Mouse (Mus musculus): ENCODE measurements at regions not wholly inside any gene's neighbourhood (a gene's known extent, or its start where the extent isn't known, plus 50 kb on each side); places are given as distances from the start of the nearest gene placed in this dataset.

DNA sequence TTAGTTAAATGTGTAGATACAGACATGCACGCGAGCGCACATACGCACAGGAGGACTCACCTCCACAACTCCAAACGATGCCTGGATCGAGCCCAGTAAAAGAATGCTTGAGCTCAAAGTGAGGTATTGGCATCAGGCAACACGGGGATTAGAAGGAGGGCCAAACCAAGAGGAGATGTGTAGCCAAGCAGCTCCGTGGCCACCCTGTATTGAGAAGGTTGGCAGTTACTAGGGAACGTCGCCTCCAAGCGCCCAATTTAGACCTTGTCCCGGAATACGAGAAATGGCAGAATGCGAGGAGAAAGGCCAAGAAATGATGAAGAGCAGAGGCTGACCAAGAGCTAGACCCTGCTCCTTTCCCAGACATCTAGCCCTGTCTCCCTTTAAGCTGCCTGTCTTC, 113.3 kb upstream of the Pkdcc start:
- no peak for DNase-seq
- H3K79me2 ChIP-seq (replicated peaks; ENCODE audit: control insufficient read depth, insufficient read depth, low read length) = no peaks in the 10 kb centered on the region
- intact Hi-C loops (cut with DNase I) = no loop called here
- 90% methylated on average over 14 of the region's 14 CpGs for WGBS
- TF ChIP-seq CTCF (IDR thresholded peaks at IDR 0.05) (no peak), EP300 (IDR thresholded peaks at IDR 0.05; ENCODE audit: insufficient read depth, low read depth, low read length) (no peak), POLR2A (IDR thresholded peaks at IDR 0.05; ENCODE audit: insufficient read depth, low read depth, low read length) (no peak)
- no peaks in the 10 kb centered on the region; the same call in 1 of the 2 replicates for H3K4me1 ChIP-seq (ENCODE audit: control insufficient read depth, insufficient read depth, low read length)
- no peaks in the 10 kb centered on the region for H3K27me3 ChIP-seq (ENCODE audit: control insufficient read depth, insufficient read depth, low read length)
- H3K36me3 ChIP-seq (ENCODE audit: control insufficient read depth, insufficient read depth, low read length) = no peaks in the 10 kb centered on the region
- no peak overlapping the region for H3K27ac ChIP-seq
- H3K9ac ChIP-seq (ENCODE audit: low read depth, low read length) = no peak overlapping the region
- H3K4me3 ChIP-seq = no peak overlapping the region

- WGBS = 48% methylated on average over 6 of the region's 6 CpGs
- no peak for DNase-seq
- H3K4me1 ChIP-seq (ENCODE audit: control insufficient read depth, insufficient read depth, low read length) = no peaks in the 10 kb centered on the region; the same call in 1 of the 2 replicates
- no peak overlapping the region for H3K9ac ChIP-seq (ENCODE audit: low read depth, low read length)
- H3K27ac ChIP-seq = no peak overlapping the region
- TF ChIP-seq POLR2A (IDR thresholded peaks at IDR 0.05; ENCODE audit: insufficient read depth, low read depth, low read length) (no peak), EP300 (IDR thresholded peaks at IDR 0.05; ENCODE audit: insufficient read depth, low read depth, low read length) (no peak), CTCF (IDR thresholded peaks at IDR 0.05) (no peak)
- H3K27me3 ChIP-seq (ENCODE audit: control insufficient read depth, insufficient read depth, low read length) = no peaks in the 10 kb centered on the region
- no peaks in the 10 kb centered on the region for H3K79me2 ChIP-seq (replicated peaks; ENCODE audit: control insufficient read depth, insufficient read depth, low read length)
- H3K4me3 ChIP-seq = no peak overlapping the region
- no peaks in the 10 kb centered on the region for H3K36me3 ChIP-seq (ENCODE audit: control insufficient read depth, insufficient read depth, low read length)
- intact Hi-C loops (cut with DNase I) = no loop called here
Measured at GRCm38 (mm10) chr17:83102675-83103412, 112.2 kb upstream of the Pkdcc start.

GRCm38 (mm10) chr17:83108151-83108550, 106.9 kb upstream of the Pkdcc start:
- DNase-seq = no peak
- intact Hi-C loops (cut with DNase I) = loop anchor here (5.0 kb wide), 1 partner anchor 144 kb away; no protein-coding TSS in a partner anchor
- Histone ChIP-seq H3K36me3 (ENCODE audit: control insufficient read depth, insufficient read depth, low read length) (no peaks in the 10 kb centered on the region), H3K4me1 (ENCODE audit: control insufficient read depth, insufficient read depth, low read length) (peaks cover 6% of the 10 kb centered on the region), H3K4me3 (no peak overlapping the region), H3K27ac (no peak overlapping the region), H3K27me3 (ENCODE audit: control insufficient read depth, insufficient read depth, low read length) (no peaks in the 10 kb centered on the region), H3K9ac (ENCODE audit: low read depth, low read length) (no peak overlapping the region), H3K79me2 (replicated peaks; ENCODE audit: control insufficient read depth, insufficient read depth, low read length) (no peaks in the 10 kb centered on the region)
- TF ChIP-seq CTCF (IDR thresholded peaks at IDR 0.05) (no peak), EP300 (IDR thresholded peaks at IDR 0.05; ENCODE audit: insufficient read depth, low read depth, low read length) (no peak), POLR2A (IDR thresholded peaks at IDR 0.05; ENCODE audit: insufficient read depth, low read depth, low read length) (no peak)
- WGBS = 40% methylated on average over 10 of the region's 10 CpGs

GRCm38 (mm10) chr17:83109792-83110440, 105.2 kb upstream of the Pkdcc start:
- Histone ChIP-seq H3K27me3 (ENCODE audit: control insufficient read depth, insufficient read depth, low read length) (no peaks in the 10 kb centered on the region), H3K36me3 (ENCODE audit: control insufficient read depth, insufficient read depth, low read length) (no peaks in the 10 kb centered on the region), H3K27ac (peak overlapping the region; percentile 57), H3K9ac (ENCODE audit: low read depth, low read length) (no peak overlapping the region), H3K79me2 (replicated peaks; ENCODE audit: control insufficient read depth, insufficient read depth, low read length) (no peaks in the 10 kb centered on the region), H3K4me1 (ENCODE audit: control insufficient read depth, insufficient read depth, low read length) (peaks cover 6% of the 10 kb centered on the region), H3K4me3 (no peak overlapping the region)
- peak; percentile 47 to 71 for DNase-seq
- intact Hi-C loops (cut with DNase I) = loop anchor here (5.0 kb wide), 1 partner anchor 142 kb away; no protein-coding TSS in a partner anchor
- TF ChIP-seq POLR2A (IDR thresholded peaks at IDR 0.05; ENCODE audit: insufficient read depth, low read depth, low read length) (no peak), EP300 (IDR thresholded peaks at IDR 0.05; ENCODE audit: insufficient read depth, low read depth, low read length) (no peak), CTCF (IDR thresholded peaks at IDR 0.05) (no peak)
- WGBS = 23% methylated on average over 10 of the region's 10 CpGs

- Histone ChIP-seq H3K36me3 (ENCODE audit: control insufficient read depth, insufficient read depth, low read length) (no peaks in the 10 kb centered on the region), H3K79me2 (replicated peaks; ENCODE audit: control insufficient read depth, insufficient read depth, low read length) (no peaks in the 10 kb centered on the region), H3K4me1 (ENCODE audit: control insufficient read depth, insufficient read depth, low read length) (peaks cover 6% of the 10 kb centered on the region), H3K9ac (ENCODE audit: low read depth, low read length) (no peak overlapping the region), H3K27me3 (ENCODE audit: control insufficient read depth, insufficient read depth, low read length) (no peaks in the 10 kb centered on the region), H3K27ac (peak overlapping the region; percentile 57), H3K4me3 (no peak overlapping the region)
- no peak for TF ChIP-seq CTCF (IDR thresholded peaks at IDR 0.05)
- TF ChIP-seq EP300 (IDR thresholded peaks at IDR 0.05; ENCODE audit: insufficient read depth, low read depth, low read length) = no peak
- no peak for TF ChIP-seq POLR2A (IDR thresholded peaks at IDR 0.05; ENCODE audit: insufficient read depth, low read depth, low read length)
- 26% methylated on average over 8 of the region's 8 CpGs for WGBS
- DNase-seq = peak in 1 of 2 experiments; percentile 36
- intact Hi-C loops (cut with DNase I) = no loop called here
Measured at GRCm38 (mm10) chr17:83110556-83110955, 104.5 kb upstream of the Pkdcc start.

- intact Hi-C loops (cut with DNase I) = no loop called here
- TF ChIP-seq EP300 (IDR thresholded peaks at IDR 0.05; ENCODE audit: insufficient read depth, low read depth, low read length) = no peak
- TF ChIP-seq CTCF (IDR thresholded peaks at IDR 0.05) = no peak
- no peak for TF ChIP-seq POLR2A (IDR thresholded peaks at IDR 0.05; ENCODE audit: insufficient read depth, low read depth, low read length)
- H3K79me2 ChIP-seq (replicated peaks; ENCODE audit: control insufficient read depth, insufficient read depth, low read length) = no peaks in the 10 kb centered on the region
- H3K9ac ChIP-seq (ENCODE audit: low read depth, low read length) = no peak overlapping the region
- no peak overlapping the region for H3K4me3 ChIP-seq
- 83% methylated on average over 4 of the region's 4 CpGs for WGBS
- no peak overlapping the region for H3K27ac ChIP-seq
- peaks cover 2% of the 10 kb centered on the region; the same call in 1 of the 2 replicates for H3K4me1 ChIP-seq (ENCODE audit: control insufficient read depth, insufficient read depth, low read length)
- H3K27me3 ChIP-seq (ENCODE audit: control insufficient read depth, insufficient read depth, low read length) = no peaks in the 10 kb centered on the region
- H3K36me3 ChIP-seq (ENCODE audit: control insufficient read depth, insufficient read depth, low read length) = no peaks in the 10 kb centered on the region
- DNase-seq = no peak
Measured at GRCm38 (mm10) chr17:83115146-83115545, 99.9 kb upstream of the Pkdcc start.
